In the genomic region with DNA sequence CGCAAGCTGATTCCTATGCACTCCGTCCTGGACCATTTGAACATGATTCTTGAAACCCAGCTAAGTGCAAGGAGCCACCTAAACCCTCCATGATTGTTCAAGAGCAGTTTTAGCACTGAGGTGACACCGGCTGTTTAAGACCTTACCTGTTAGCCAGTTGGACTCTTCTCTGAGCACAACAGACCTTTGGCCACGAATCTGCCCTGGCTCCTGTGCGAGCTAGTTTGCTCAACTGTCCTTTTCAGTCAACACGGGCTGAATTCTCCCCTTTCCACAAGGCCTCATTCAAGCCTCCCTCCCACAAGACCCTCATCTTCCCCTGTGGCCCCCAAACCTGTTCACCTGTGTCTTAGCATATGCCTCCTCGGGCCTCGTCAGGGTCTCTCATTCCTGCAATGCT, we compare ENCODE assay signal across 14 mouse cellular contexts. TPM values are rescaled to one million over a fixed set of nuclear protein-coding genes. Genes with fewer than 3 reads are reported as not detected.
"Had no signal": no experiment of that assay in that cellular context is flagged by ENCODE, and none has a peak within 500 bp of the region (broad histone marks: within the 10 kb centered on the region; RNA-seq: fewer than 3 reads in every experiment).

No protein-coding gene starts in this region.

- H3K27ac ChIP-seq: midbrain, embryonic 13.5 days; midbrain, embryonic 15.5 days; neural tube, embryonic 12.5 days; stomach, embryonic 15.5 days; stomach, postnatal 0 days had no signal

- DNase-seq: lung, embryonic 14.5 days; lung, postnatal 10 days; lung, postnatal 4 days; right cerebral cortex, postnatal 14 days; thymus, adult 2 months; thymus, postnatal 25 days; thymus, postnatal 4 days had no signal

- H3K27me3 ChIP-seq: midbrain, embryonic 13.5 days; midbrain, embryonic 15.5 days; neural tube, embryonic 12.5 days; stomach, embryonic 15.5 days had no signal

- H3K4me3 ChIP-seq: midbrain, embryonic 13.5 days; midbrain, embryonic 15.5 days; neural tube, embryonic 12.5 days; stomach, embryonic 15.5 days had no signal

- H3K4me2 ChIP-seq: lung, embryonic 14.5 days; midbrain, embryonic 11.5 days; midbrain, embryonic 13.5 days; midbrain, embryonic 15.5 days; neural tube, embryonic 12.5 days; stomach, embryonic 15.5 days had no signal

- ATAC-seq: midbrain, embryonic 13.5 days; midbrain, embryonic 15.5 days had no signal

- H3K4me1 ChIP-seq: midbrain, embryonic 13.5 days; midbrain, embryonic 15.5 days had no signal

- H3K9ac ChIP-seq: lung, embryonic 14.5 days; midbrain, embryonic 13.5 days; midbrain, embryonic 15.5 days; neural tube, embryonic 12.5 days; stomach, embryonic 15.5 days had no signal

- H3K36me3 ChIP-seq: midbrain, embryonic 13.5 days; midbrain, embryonic 15.5 days; neural tube, embryonic 12.5 days; stomach, embryonic 15.5 days had no signal

- H3K9me3 ChIP-seq: midbrain, embryonic 13.5 days; midbrain, embryonic 15.5 days; neural tube, embryonic 12.5 days; stomach, embryonic 15.5 days had no signal

RNA-seq across cellular contexts. Expression of a gene that starts 52.7 kb away (rescaled TPM):
- total RNA-seq: monocyte, adult 5-6 weeks had no signal
